Mouse (Mus musculus): ENCODE measurements around the gene Arsb.

- TF ChIP-seq POLR2A (IDR thresholded peaks at IDR 0.05; ENCODE audit: borderline replicate concordance, extremely low read depth, low read depth, low read length) (no peak), CTCF (IDR thresholded peaks at IDR 0.05; ENCODE audit: insufficient read depth, low read length) (no peak)
Observed at GRCm38 (mm10) chr13:93758149-93758898, 13.1 kb upstream of the Arsb start.
